Mouse (Mus musculus) thymus, postnatal 0 days (tissue): Measurements from ENCODE around the gene Tmem238. TPM values are rescaled to one million over a fixed set of nuclear protein-coding genes. Genes with fewer than 3 reads are reported as not detected.

Experiments
- DNase-seq: peaks from one replicate; pipeline ENCODE4 v3.0.0-alpha.2; 2015; ENCODE audit warnings: low spot score
- polyA plus RNA-seq: library from polyadenylated mRNA; unstranded; fragments of >200 nt; fragmentation: Nextera tagmentation; extraction: Ambion mirVana; gene quantifications from 2 replicates; pipeline ENCODE4 v1.2.1, GENCODE M21; 2015

The Tmem238 gene
- polyA plus RNA-seq, 1 experiment from 2014 or later = 9.6 TPM

DNA sequence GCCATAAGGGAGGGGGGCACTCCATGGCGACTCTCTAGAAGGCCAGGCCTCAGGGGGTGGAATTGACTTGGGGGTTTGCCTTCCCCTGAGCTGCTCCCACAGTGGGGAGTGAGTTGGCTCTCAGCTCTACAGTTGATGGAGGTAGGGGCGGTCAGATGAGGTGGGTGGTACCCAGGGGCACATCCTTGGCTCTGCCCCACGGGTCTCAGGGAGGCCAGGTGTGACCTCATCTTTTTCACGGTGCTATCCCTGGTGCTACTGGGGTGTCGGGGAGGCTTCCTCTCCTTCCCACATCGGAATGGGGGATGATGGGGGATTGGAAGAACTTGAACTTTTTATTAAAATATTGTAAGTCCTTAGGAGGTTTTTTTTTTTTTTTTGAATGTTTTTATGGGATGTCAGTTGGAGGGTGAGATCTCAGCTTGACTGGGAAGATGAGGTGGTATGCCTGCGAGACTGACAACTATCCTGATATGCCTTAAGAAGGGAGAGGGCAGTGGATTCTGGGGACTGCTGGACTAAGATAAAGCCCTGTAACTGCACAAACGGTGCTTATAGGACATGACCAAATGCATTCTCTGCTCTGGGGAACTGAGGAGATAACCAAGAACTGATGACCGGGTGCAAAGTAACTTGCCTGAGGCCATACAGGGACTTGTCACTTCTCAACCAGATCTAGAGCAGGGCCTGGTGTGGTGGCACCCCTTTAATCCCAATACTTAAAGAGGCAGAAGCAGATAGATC lies 42.1 kb downstream of the Tmem238 start:
- DNase-seq = no peak

GRCm38 (mm10) chr7:4746326-4746980 lies 43.0 kb downstream of the Tmem238 start:
- DNase-seq = no peak

GRCm38 (mm10) chr7:4744886-4745285 lies 44.6 kb downstream of the Tmem238 start:
- DNase-seq = no peak

DNA sequence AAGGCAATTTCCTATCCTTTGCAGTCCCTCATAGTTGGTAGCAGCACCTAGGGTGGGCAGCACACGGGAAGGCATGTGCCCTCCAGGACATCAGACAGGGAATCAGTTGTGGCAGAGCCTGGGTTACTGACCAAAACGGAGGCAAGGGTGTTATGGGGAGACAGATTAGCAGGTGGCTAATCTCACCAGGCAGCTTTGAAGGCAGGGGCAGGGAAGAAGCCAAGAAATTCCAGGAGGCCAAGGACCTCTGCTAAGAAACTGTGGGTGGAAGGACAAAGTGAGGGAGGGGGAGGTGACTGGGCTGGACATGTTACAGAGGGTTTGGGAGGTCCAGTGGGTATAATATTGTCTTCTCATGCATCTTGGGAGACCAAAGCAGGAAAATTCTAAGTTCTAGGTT lies 46.1 kb downstream of the Tmem238 start:
- no peak for DNase-seq

DNA sequence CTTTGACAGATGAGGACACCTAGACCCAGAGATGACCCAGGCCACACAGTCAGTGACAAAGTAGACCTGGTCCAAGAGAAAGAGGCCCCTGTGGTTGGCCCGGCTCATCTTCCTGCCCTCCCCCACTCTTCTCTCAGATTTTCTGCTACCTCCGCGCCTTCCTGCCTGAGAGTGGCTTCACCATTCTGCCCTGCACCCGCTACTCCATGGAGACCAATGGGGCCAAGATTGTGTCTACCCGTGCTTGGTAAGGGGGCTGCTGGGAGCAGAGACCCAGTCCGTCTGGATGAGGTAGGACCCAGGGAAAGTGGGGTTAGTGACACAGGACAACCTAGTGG lies 47.0 kb downstream of the Tmem238 start:
- no peak for DNase-seq

- no peak for DNase-seq
These were observed 47.6 kb downstream of the Tmem238 start for GRCm38 (mm10) chr7:4741672-4742481.

DNA sequence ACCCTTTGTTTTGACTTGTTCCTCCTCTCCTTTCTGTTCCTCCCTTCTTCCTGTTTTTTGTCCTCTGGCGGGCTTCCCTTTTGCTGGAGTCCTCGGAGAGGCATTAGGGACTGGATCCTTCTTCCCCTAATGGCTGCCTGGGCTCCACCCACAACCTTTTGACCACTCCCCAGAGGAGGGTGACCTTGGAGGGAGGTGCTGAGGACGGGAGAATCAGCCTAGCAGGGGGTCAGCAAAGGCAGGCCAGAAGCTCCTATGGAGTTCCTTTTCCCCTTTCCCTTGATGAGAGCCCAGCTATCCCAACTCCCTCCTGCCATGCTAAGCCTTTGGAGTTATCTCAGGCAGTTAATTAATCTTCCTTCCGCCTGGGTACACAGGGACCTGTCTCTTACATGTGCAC lies 48.3 kb downstream of the Tmem238 start:
- DNase-seq = no peak

GRCm38 (mm10) chr7:4740309-4740727 lies 49.1 kb downstream of the Tmem238 start:
- no peak for DNase-seq

DNA sequence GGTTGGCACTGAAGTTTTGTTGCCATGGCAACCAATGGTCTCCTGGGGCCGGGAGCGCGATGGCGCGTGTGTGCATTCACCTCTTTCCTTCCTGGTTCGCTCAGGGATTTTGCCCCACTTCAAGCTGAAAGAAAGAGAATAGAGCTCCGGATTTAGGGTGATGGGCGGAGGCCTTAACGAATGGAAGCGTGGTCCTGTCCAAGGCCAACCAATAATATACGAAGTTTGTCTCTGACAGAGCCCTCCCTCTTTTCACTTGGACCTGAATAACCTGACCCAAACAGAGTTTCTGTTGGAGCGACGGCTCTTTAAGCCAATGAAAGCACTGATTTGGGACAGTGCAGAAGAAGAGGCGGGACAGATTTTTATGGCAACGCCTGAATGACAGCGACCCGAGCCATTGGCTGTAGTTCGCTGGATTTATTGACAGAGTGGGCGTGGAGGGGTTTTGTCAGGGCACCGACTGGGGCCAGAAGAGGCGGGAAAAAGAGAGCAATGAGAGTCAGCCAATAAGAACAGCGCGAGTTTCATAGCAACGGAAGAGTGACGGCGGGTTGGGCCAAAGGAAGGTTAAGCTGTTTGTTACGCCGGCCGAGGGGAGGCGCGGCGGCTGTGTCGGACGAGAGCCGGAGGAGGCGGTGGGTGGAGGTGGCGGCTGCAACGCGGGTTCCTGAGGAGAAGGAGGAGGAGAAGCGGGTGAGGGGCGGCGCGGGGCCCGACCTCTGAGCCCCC lies 49.7 kb downstream of the Tmem238 start, which contains the start of gene Kmt5c:
Gene Kmt5c, plus strand, starts transcription at position 572 of the 732 bp plus-strand sequence.
- peak; percentile 99 for DNase-seq

GRCm38 (mm10) chr7:4739041-4739543 lies 50.4 kb downstream of the Tmem238 start:
- no peak for DNase-seq

Other genes starting within 250 kb of the Tmem238 start
- 0.22 and 0.44 TPM in 2 replicates for gene Syt5, start 242.1 kb downstream of the Tmem238 start, polyA plus RNA-seq
- gene Ptprh, start 185.6 kb downstream of the Tmem238 start, polyA plus RNA-seq = not detected in 2 replicates
- gene Tmem86b, start 158.2 kb downstream of the Tmem238 start, polyA plus RNA-seq = 1.7 and 2.1 TPM in 2 replicates
- 19.8 and 23.8 TPM in 2 replicates for gene Ppp6r1, start 130.6 kb downstream of the Tmem238 start, polyA plus RNA-seq
- 74.9 and 91.0 TPM in 2 replicates for gene Hspbp1, start 104.6 kb downstream of the Tmem238 start, polyA plus RNA-seq
- 0.06 and 0.20 TPM in 2 replicates for gene Brsk1, start 99.1 kb downstream of the Tmem238 start, polyA plus RNA-seq
- 0.82 and 1.4 TPM in 2 replicates for gene Tmem150b, start 64.4 kb downstream of the Tmem238 start, polyA plus RNA-seq
- 44.1 and 44.2 TPM in 2 replicates for gene Kmt5c, start 49.5 kb downstream of the Tmem238 start, polyA plus RNA-seq
- 37.9 TPM in 2 replicates for gene Cox6b2, start 36.6 kb downstream of the Tmem238 start, polyA plus RNA-seq
- not detected in 2 replicates for gene Fam71e2, start 18.4 kb downstream of the Tmem238 start, polyA plus RNA-seq
- gene Il11, start 6.8 kb downstream of the Tmem238 start, polyA plus RNA-seq = 0.13 and 0.30 TPM in 2 replicates
- gene Tmem190, start 6.7 kb downstream of the Tmem238 start, polyA plus RNA-seq = 0.23 TPM in 1 of 2 replicates, not detected in the other
- gene Rpl28, start 3.2 kb upstream of the Tmem238 start, polyA plus RNA-seq = 546 and 590 TPM in 2 replicates
- gene Ube2s, start 22.9 kb upstream of the Tmem238 start, polyA plus RNA-seq = 413 and 414 TPM in 2 replicates
- gene Shisa7, start 55.0 kb upstream of the Tmem238 start, polyA plus RNA-seq = not detected in 2 replicates
- 19.9 and 22.0 TPM in 2 replicates for gene Isoc2b, start 80.6 kb upstream of the Tmem238 start, polyA plus RNA-seq
- 0.72 and 0.81 TPM in 2 replicates for gene Isoc2a, start 87.5 kb upstream of the Tmem238 start, polyA plus RNA-seq
- 0.10 TPM in 2 replicates for gene Gm36210, start 116.9 kb upstream of the Tmem238 start, polyA plus RNA-seq
- gene Zfp628, start 125.6 kb upstream of the Tmem238 start, polyA plus RNA-seq = 2.7 and 3.1 TPM in 2 replicates
- gene Nat14, start 132.4 kb upstream of the Tmem238 start, polyA plus RNA-seq = 0.22 and 0.60 TPM in 2 replicates
- gene Ssc5d, start 136.1 kb upstream of the Tmem238 start, polyA plus RNA-seq = 0.07 and 0.19 TPM in 2 replicates
- gene Sbk2, start 174.8 kb upstream of the Tmem238 start, polyA plus RNA-seq = 0.09 and 0.21 TPM in 2 replicates
- not detected in 2 replicates for gene Sbk3, start 181.5 kb upstream of the Tmem238 start, polyA plus RNA-seq
- 18.7 and 22.3 TPM in 2 replicates for gene Zfp579, start 206.5 kb upstream of the Tmem238 start, polyA plus RNA-seq
- gene Zfp524, start 224.8 kb upstream of the Tmem238 start, polyA plus RNA-seq = 14.9 and 18.2 TPM in 2 replicates
- 32.3 and 33.5 TPM in 2 replicates for gene Fiz1, start 225.0 kb upstream of the Tmem238 start, polyA plus RNA-seq
- 2.9 and 5.4 TPM in 2 replicates for gene Gm44973, start 225.8 kb upstream of the Tmem238 start, polyA plus RNA-seq
- gene Zfp865, start 230.7 kb upstream of the Tmem238 start, polyA plus RNA-seq = 5.1 and 5.9 TPM in 2 replicates
- 0.27 TPM in 1 of 2 replicates, not detected in the other for gene Ccdc106, start 230.9 kb upstream of the Tmem238 start, polyA plus RNA-seq
- not detected in 2 replicates for gene 4632433K11Rik, start 244.5 kb upstream of the Tmem238 start, polyA plus RNA-seq
- gene Zfp784, start 248.8 kb upstream of the Tmem238 start, polyA plus RNA-seq = 3.8 and 4.4 TPM in 2 replicates